Mouse (Mus musculus) liver, embryonic 14.5 days (tissue): ENCODE measurements at regions not wholly inside any gene's neighbourhood (a gene's known extent, or its start where the extent isn't known, plus 50 kb on each side); places are given as distances from the start of the nearest gene placed in this dataset.

ENCODE experiments used
- ATAC-seq: fragments of 200-750 bp; cut with Nextera tagmentation; 2 replicates; pipeline ENCODE4 v1.8.0; 2017; ENCODE audit warnings: moderate number of reproducible peaks, mild to moderate bottlenecking, moderate library complexity; ENCODE audit not compliant: insufficient read depth
- DNase-seq, 3 experiments: peaks; one replicate each; pipeline ENCODE4 v3.0.0-alpha.2; 2012 to 2013; ENCODE audit warnings: low read depth in 3 of 3, low spot score in 3 of 3
- H3K27ac ChIP-seq: fragments of 300-500 bp; sonication (generic); 2 replicates; pipeline ENCODE4 v1.5.1; 2014; ENCODE audit warnings: moderate library complexity, mild to moderate bottlenecking, control low read depth, inconsistent platforms
- H3K27me3 ChIP-seq: fragments of 300-500 bp; sonication (generic); 2 replicates; pipeline ENCODE4 v1.6.1; 2014; ENCODE audit warnings: mild to moderate bottlenecking, low read length, moderate library complexity; ENCODE audit not compliant: control insufficient read depth, insufficient read depth
- H3K36me3 ChIP-seq: fragments of 300-500 bp; sonication (generic); replicated peaks from 2 replicates; pipeline ENCODE4 v1.6.1; 2014; ENCODE audit warnings: low read depth; ENCODE audit not compliant: control insufficient read depth, insufficient read depth
- H3K4me1 ChIP-seq, 2 experiments: fragments of 200-500 bp in 1 of 2; fragments of 300-500 bp in 1 of 2; sonication (generic) in 1 of 2; replicated peaks; 2 replicates each; pipeline ENCODE4 v1.6.1; 2012 to 2014; ENCODE audit warnings: antibody characterized with exemption in 1 of 2, inconsistent platforms in 1 of 2, low read length in 1 of 2; ENCODE audit not compliant: control insufficient read depth in 2 of 2, insufficient read depth in 2 of 2
- H3K4me2 ChIP-seq: fragments of 300-500 bp; sonication (generic); 2 replicates; pipeline ENCODE4 v1.6.1; 2014; ENCODE audit warnings: low read depth, mild to moderate bottlenecking, control low read depth, moderate library complexity
- H3K4me3 ChIP-seq, 2 experiments: fragments of 200-500 bp in 1 of 2; fragments of 300-500 bp in 1 of 2; sonication (generic) in 1 of 2; 2 replicates each; pipeline ENCODE4 v1.5.1; 2012 to 2014; ENCODE audit warnings: low read depth in 2 of 2, low read length in 2 of 2, mild to moderate bottlenecking in 2 of 2, control low read depth in 1 of 2, inconsistent platforms in 1 of 2, moderate library complexity in 1 of 2; ENCODE audit not compliant: insufficient read depth in 1 of 2
- H3K9ac ChIP-seq: fragments of 300-500 bp; sonication (generic); replicated peaks from 2 replicates; pipeline ENCODE4 v1.6.1; 2014; ENCODE audit warnings: mild to moderate bottlenecking, control low read depth, moderate library complexity
- H3K9me3 ChIP-seq: fragments of 300-500 bp; sonication (generic); 2 replicates; pipeline ENCODE4 v1.6.1; 2016; ENCODE audit warnings: low read length, mixed read lengths; ENCODE audit not compliant: control insufficient read depth
- CTCF ChIP-seq: IDR thresholded peaks from 2 replicates; pipeline ENCODE4 v1.5.1; 2016; ENCODE audit warnings: antibody characterized with exemption, low read depth, control low read depth
- EP300 ChIP-seq: IDR thresholded peaks from 2 replicates; pipeline ENCODE4 v1.6.1; 2016; ENCODE audit warnings: antibody characterized with exemption, low read depth
- WGBS: fragments of 180-500 bp; shearing (Covaris S2); extraction: QIAGEN DNeasy Blood & Tissue Kit; methylation state at CpG from one replicate; pipeline ENCODE4 v1.1.7; 2014; ENCODE audit not compliant: insufficient replicate concordance; 5-methylcytosine and 5-hydroxymethylcytosine counted together

DNA sequence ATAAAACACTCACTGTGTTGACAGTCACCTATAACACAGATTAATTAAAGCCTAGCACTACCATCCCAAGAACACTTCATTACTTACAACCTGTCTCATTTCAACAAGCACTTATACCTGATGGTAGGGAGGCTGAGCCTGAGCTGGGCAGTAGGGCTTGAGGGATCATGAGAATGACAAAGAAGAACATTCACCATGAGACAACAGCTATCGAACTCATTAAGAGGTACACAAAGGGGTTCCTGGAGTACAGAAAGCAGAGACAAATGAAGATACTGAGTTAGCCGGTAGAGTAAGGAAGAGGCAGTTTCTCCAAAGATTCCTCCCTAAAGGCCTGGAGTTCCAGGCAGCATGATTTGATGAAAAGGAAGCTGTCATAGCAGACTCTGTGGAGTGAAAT, 136.0 kb upstream of the Nampt start:
- DNase-seq (no peak), ATAC-seq (no peak)
- Histone ChIP-seq H3K4me1 (no peaks in the 10 kb centered on the region), H3K27me3 (no peaks in the 10 kb centered on the region), H3K4me3 (no peak overlapping the region), H3K9me3 (no peaks in the 10 kb centered on the region), H3K4me2 (no peak overlapping the region), H3K9ac (no peak overlapping the region), H3K36me3 (no peaks in the 10 kb centered on the region), H3K27ac (no peak overlapping the region)
- WGBS = 81% methylated on average over 2 of the region's 2 CpGs
- TF ChIP-seq CTCF (no peak), EP300 (no peak)

DNA sequence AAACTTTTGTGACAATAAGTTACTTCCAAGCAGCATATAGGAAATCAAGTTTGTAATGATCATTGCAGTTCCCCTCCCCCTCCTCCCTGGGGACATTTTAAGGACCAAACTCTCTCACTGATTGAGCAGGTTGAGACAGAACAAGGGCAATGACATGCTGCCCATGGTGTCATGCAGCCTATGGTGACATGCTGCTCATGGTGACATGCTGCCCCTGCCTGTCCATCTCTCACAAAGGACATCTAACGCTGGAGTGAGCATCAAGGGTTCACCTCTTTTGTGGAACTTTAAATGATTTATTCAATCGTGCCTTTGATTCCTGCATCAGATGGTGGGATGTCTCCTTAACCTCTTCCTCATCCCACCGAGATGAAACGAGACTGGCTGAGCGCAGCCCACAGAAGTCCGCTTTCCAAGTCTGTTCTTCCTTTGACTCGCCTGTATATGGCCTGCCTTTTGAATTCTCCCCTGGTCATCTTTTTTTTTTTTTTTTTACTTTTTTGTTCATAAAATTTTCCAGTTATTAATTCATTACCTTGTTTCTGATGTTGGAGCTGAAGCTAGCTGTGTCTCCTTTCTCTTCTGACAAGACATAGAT, 133.5 kb upstream of the Nampt start:
- no peak overlapping the region for H3K9ac ChIP-seq
- no peaks in the 10 kb centered on the region for H3K9me3 ChIP-seq
- no peaks in the 10 kb centered on the region for H3K27me3 ChIP-seq
- ATAC-seq (no peak), DNase-seq (no peak)
- no peak overlapping the region for H3K4me3 ChIP-seq
- no peaks in the 10 kb centered on the region for H3K36me3 ChIP-seq
- TF ChIP-seq CTCF (no peak), EP300 (no peak)
- no peak overlapping the region for H3K4me2 ChIP-seq
- H3K27ac ChIP-seq = no peak overlapping the region
- 81% methylated on average over 7 of the region's 7 CpGs for WGBS
- no peaks in the 10 kb centered on the region for H3K4me1 ChIP-seq

DNA sequence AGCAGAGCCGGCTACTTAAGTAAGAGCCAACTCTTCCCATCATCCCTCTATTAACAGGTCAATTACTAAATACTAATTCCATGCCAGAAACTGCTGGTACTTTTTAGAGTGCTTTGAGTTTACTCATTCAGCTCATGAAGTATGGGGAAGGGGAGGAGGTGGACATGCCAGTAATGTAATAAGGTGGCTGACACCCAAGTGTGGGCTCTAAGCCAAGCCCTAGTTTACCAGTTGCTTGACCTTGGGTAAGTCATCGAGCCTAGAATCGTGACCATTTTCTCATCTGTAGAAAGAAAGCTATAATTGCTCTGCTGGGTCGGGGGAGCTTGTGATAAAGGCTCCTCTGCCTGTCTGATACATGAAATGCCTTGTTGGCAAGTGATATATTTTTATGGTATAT, 130.0 kb upstream of the Nampt start:
- 64% methylated on average over 4 of the region's 4 CpGs for WGBS
- Histone ChIP-seq H3K4me1 (no peaks in the 10 kb centered on the region), H3K9me3 (no peaks in the 10 kb centered on the region), H3K4me2 (no peak overlapping the region), H3K9ac (no peak overlapping the region), H3K27me3 (no peaks in the 10 kb centered on the region), H3K36me3 (no peaks in the 10 kb centered on the region), H3K4me3 (no peak overlapping the region), H3K27ac (no peak overlapping the region)
- DNase-seq (no peak), ATAC-seq (no peak)
- TF ChIP-seq EP300 = no peak

DNA sequence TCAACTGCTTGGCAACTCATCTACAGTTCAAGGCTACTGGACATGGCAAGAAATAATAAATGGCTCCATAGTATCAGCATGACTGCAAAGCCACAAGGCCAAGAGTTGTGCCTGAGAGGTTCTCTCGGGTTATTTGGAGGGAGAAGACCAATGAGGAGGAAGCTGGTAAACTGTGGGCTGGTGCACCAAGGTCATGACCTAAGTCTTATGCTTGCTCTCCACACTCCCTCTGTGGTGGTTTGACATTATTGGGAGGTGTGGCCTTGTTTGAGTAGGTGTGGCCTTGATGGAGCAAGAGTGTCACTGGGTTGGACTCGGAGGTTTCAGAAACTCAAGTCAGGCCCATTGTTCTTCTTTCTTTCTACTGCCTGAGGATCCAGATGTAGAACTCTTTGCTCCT, 129.2 kb upstream of the Nampt start:
- Histone ChIP-seq H3K36me3 (no peaks in the 10 kb centered on the region), H3K9ac (no peak overlapping the region), H3K9me3 (no peaks in the 10 kb centered on the region), H3K4me2 (no peak overlapping the region), H3K27me3 (no peaks in the 10 kb centered on the region), H3K4me1 (no peaks in the 10 kb centered on the region), H3K27ac (no peak overlapping the region), H3K4me3 (no peak overlapping the region)
- no peak for DNase-seq
- TF ChIP-seq CTCF (no peak), EP300 (no peak)
- 60% methylated on average over 2 of the region's 2 CpGs for WGBS
- no peak for ATAC-seq

DNA sequence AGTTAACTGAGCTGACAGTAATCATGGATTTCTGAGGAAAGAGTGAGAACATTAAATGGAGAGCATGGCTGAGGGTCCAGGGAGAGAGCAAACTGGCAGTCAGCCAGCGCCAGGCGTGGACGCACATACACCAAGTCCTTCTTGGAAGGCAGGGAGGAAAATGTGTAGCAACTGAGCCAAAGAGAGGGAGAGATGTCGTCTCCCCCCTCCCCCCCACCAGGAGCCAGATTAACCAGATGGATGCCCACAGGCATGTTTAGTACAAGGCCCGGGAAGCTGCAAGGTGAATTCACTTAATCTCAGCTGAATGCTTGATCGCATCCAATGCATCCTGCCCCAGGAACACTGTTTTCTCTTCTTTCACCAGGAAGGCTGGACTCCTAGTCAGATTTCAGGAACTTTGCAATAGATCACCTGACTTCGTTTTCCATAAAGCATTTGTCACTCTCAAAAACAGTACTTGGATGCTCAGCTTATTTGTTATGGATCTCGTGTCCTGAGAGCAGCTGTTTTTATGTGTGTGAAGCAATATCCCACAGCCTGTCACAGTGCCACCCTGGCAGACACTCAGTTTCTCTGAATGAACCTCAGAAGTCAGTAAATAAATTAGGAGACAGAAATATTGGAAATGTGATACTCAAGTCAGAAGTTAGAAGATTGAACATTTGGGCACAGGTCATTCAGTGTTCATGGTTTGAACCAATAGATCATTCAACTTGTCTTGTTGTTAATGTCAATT, 127.1 kb upstream of the Nampt start:
- ATAC-seq = no peak
- DNase-seq = no peak
- H3K4me1 ChIP-seq = no peaks in the 10 kb centered on the region

More for the DNA sequence above, 127.1 kb upstream of the Nampt start:
- Histone ChIP-seq H3K36me3 (no peaks in the 10 kb centered on the region), H3K9me3 (no peaks in the 10 kb centered on the region), H3K4me2 (no peak overlapping the region), H3K4me3 (no peak overlapping the region), H3K27me3 (no peaks in the 10 kb centered on the region), H3K9ac (no peak overlapping the region), H3K27ac (no peak overlapping the region)
- no peak for TF ChIP-seq CTCF
- no peak for TF ChIP-seq EP300
- 65% methylated on average over 8 of the region's 8 CpGs for WGBS
